21 mouse cellular contexts compared by ENCODE assay signal in genomic region chr6:99261737-99262130, GRCm38 (mm10).
DNase-seq lines count a peak whose midpoint lies in the region; TF ChIP-seq lines count a peak whose summit lies in the region.
"Had no signal": no experiment of that assay in that cellular context is flagged by ENCODE, and none has a peak within 500 bp of the region (broad histone marks: within the 10 kb centered on the region; RNA-seq: fewer than 3 reads in every experiment).

No protein-coding gene starts in this region.

- no peaks in the 10 kb centered on the region; the same call in 1 of the 2 replicates for H3K79me2 ChIP-seq in heart, adult 2 months (replicated peaks; ENCODE audit: control insufficient read depth, insufficient read depth, low read length)
- H3K79me2 ChIP-seq in macrophage (ENCODE audit: inconsistent target) = no peaks in the 10 kb centered on the region

- peaks cover 58% of the 10 kb centered on the region for H3K4me1 ChIP-seq in heart, embryonic 10.5 days
- peaks cover 12% of the 10 kb centered on the region for H3K4me1 ChIP-seq in heart, adult 2 months (ENCODE audit: control insufficient read depth, insufficient read depth, low read length)
- H3K4me1 ChIP-seq in spleen, adult 2 months (ENCODE audit: control insufficient read depth, insufficient read depth, insufficient read length) = peaks cover 15% of the 10 kb centered on the region
- peaks cover 71% of the 10 kb centered on the region for H3K4me1 ChIP-seq in embryonic facial prominence, embryonic 10.5 days

- no peak for DNase-seq in heart, embryonic 10.5 days (ENCODE audit: low spot score)
- no peak for DNase-seq in heart, adult 2 months
- DNase-seq in spleen, adult 2 months (ENCODE audit: low read depth in 1 of 2, low spot score in 2 of 2) = no peak
- DNase-seq in spleen, postnatal 36 days (ENCODE audit: low spot score in 2 of 2) = no peak
- no peak for DNase-seq in embryonic facial prominence, embryonic 10.5 days (ENCODE audit: low spot score)
- DNase-seq in Muller cell, postnatal 12 days (ENCODE audit: inconsistent ontology term) = no peak
- DNase-seq in urinary bladder, adult 2 months (ENCODE audit: low spot score) = no peak
- DNase-seq: adrenal gland, postnatal 14 days; cerebellum, adult 18-20 months; cerebellum, adult 9-11 months; cerebellum, postnatal 36 days; forebrain, postnatal 0 days; gastrocnemius, adult 2 months; gastrocnemius, postnatal 36 days; heart, adult 11 months; heart, postnatal 36 days had no signal

- H3K9me3 ChIP-seq in heart, embryonic 10.5 days = no peaks in the 10 kb centered on the region
- no peaks in the 10 kb centered on the region for H3K9me3 ChIP-seq in embryonic facial prominence, embryonic 10.5 days
- H3K9me3 ChIP-seq: forebrain, embryonic 13.5 days; heart, embryonic 12.5 days; hindbrain, embryonic 15.5 days had no signal

- peak overlapping the region; percentile 17; the same call in 1 of the 2 replicates for H3K27ac ChIP-seq in heart, embryonic 10.5 days
- no peak overlapping the region for H3K27ac ChIP-seq in heart, adult 2 months
- peak overlapping the region; percentile 88 for H3K27ac ChIP-seq in spleen, adult 2 months (ENCODE audit: insufficient read depth, low read length)
- H3K27ac ChIP-seq in embryonic facial prominence, embryonic 10.5 days (replicated peaks) = 0 out of 2 replicates have a peak overlapping the region, but pooled peaks have one; percentile 44
- H3K27ac ChIP-seq in macrophage = peak overlapping the region; percentile 46
- H3K27ac ChIP-seq: forebrain, embryonic 13.5 days; gastrocnemius, adult 2 months; hindbrain, embryonic 15.5 days had no signal

- H3K36me3 ChIP-seq in heart, embryonic 10.5 days = no peaks in the 10 kb centered on the region
- peaks cover 5% of the 10 kb centered on the region; the same call in 1 of the 2 replicates for H3K36me3 ChIP-seq in heart, adult 2 months (ENCODE audit: control insufficient read depth, insufficient read depth, low read length)
- H3K36me3 ChIP-seq in spleen, adult 2 months (ENCODE audit: control insufficient read depth, insufficient read depth, low read length) = peaks cover 7% of the 10 kb centered on the region; the same call in 1 of the 2 replicates
- H3K36me3 ChIP-seq in embryonic facial prominence, embryonic 10.5 days (replicated peaks) = no peaks in the 10 kb centered on the region
- H3K36me3 ChIP-seq in macrophage (ENCODE audit: inconsistent target) = no peaks in the 10 kb centered on the region
- H3K36me3 ChIP-seq: hindbrain, embryonic 15.5 days had no signal

- WGBS in heart, embryonic 10.5 days = 67% methylated on average over 4 of the region's 4 CpGs
- 59% methylated on average over 4 of the region's 4 CpGs for WGBS in heart, adult 2 months
- WGBS in spleen, adult 2 months = 33% methylated on average over 4 of the region's 4 CpGs
- WGBS in embryonic facial prominence, embryonic 10.5 days = 61% methylated on average over 4 of the region's 4 CpGs
- WGBS in macrophage (ENCODE audit: missing documents) = 52% methylated on average over 4 of the region's 4 CpGs

- no peak overlapping the region for H3K4me3 ChIP-seq in heart, embryonic 10.5 days
- H3K4me3 ChIP-seq in heart, adult 2 months = no peak overlapping the region
- peak overlapping the region; percentile 25; the same call in 1 of the 2 replicates for H3K4me3 ChIP-seq in spleen, adult 2 months (ENCODE audit: extremely low read depth, insufficient read depth, insufficient read length)
- H3K4me3 ChIP-seq in embryonic facial prominence, embryonic 10.5 days = no peak overlapping the region
- H3K4me3 ChIP-seq in macrophage (ENCODE audit: inconsistent target) = no peak overlapping the region
- H3K4me3 ChIP-seq: forebrain, embryonic 13.5 days; gastrocnemius, adult 2 months; heart, embryonic 12.5 days; hindbrain, embryonic 15.5 days had no signal

- intact Hi-C loops in heart, adult 2 months (cut with DNase I) = no loop called here

- no peak for TF ChIP-seq CTCF in heart, adult 2 months (IDR thresholded peaks at IDR 0.05)
- no peak for TF ChIP-seq CTCF in spleen, adult 2 months (IDR thresholded peaks at IDR 0.05; ENCODE audit: extremely low read depth, insufficient read depth, insufficient read length, insufficient replicate concordance)

- no peak for TF ChIP-seq POLR2A in heart, adult 2 months (IDR thresholded peaks at IDR 0.05; ENCODE audit: insufficient read depth, low read depth, low read length)
- no peak for TF ChIP-seq POLR2A in spleen, adult 2 months (IDR thresholded peaks at IDR 0.05; ENCODE audit: low read depth, low read length)

- H3K9ac ChIP-seq in heart, adult 2 months (ENCODE audit: low read depth, low read length) = no peak overlapping the region
- H3K9ac ChIP-seq: forebrain, embryonic 13.5 days; forebrain, postnatal 0 days; heart, embryonic 12.5 days; hindbrain, embryonic 15.5 days had no signal

- no peaks in the 10 kb centered on the region for H3K27me3 ChIP-seq in heart, embryonic 10.5 days (ENCODE audit: insufficient read depth, poor library complexity, severe bottlenecking)
- no peaks in the 10 kb centered on the region for H3K27me3 ChIP-seq in heart, adult 2 months (ENCODE audit: control insufficient read depth, insufficient read depth, low read length)
- H3K27me3 ChIP-seq in spleen, adult 2 months (ENCODE audit: control insufficient read depth, insufficient read depth, low read length) = no peaks in the 10 kb centered on the region
- H3K27me3 ChIP-seq in embryonic facial prominence, embryonic 10.5 days (replicated peaks; ENCODE audit: low read depth, poor library complexity, severe bottlenecking) = peaks cover 12% of the 10 kb centered on the region
- H3K27me3 ChIP-seq: forebrain, embryonic 13.5 days; heart, embryonic 12.5 days; Patski had no signal

- no peak for TF ChIP-seq EP300 in heart, adult 2 months (IDR thresholded peaks at IDR 0.05; ENCODE audit: insufficient read depth, low read depth, low read length)
